Mouse (Mus musculus) liver, adult 2 months (tissue): ENCODE measurements around the gene Pla2g2f.

ENCODE experiments used
- CTCF ChIP-seq: fragments of 200-500 bp; IDR thresholded peaks from 2 replicates; pipeline ENCODE4 v1.5.1; 2011; ENCODE audit warnings: low read depth, low read length, control low read depth
- POLR2A ChIP-seq: fragments of 200-500 bp; IDR thresholded peaks from 2 replicates; pipeline ENCODE4 v1.6.1; 2011; ENCODE audit warnings: low read length, control low read depth; ENCODE audit not compliant: insufficient read depth; ENCODE audit errors: extremely low read depth

DNA sequence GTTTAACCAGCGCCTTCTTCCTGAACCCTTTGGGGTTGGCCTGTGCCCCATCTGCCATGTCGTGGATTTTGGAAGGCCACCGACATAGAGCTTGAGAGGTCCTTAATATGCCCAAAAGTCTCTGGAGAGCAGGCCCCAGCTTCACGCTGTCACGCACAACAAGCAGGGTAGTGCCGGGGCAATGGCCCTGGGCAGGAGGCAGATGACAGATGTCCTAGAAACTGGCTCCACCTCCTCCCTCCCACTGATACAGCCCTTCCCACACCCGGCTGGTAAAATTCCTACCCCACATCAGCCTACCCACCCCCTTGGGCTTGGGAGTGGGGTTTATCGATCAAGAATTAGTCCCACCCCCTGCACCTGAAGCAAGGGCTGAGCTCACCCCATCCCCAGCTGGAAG is at the start of gene Pla2g2f:
- TF ChIP-seq POLR2A (no peak), CTCF (no peak)
